Mouse (Mus musculus) ES-E14 (cell line): ENCODE measurements around the gene Ndrg3.

Experiments
- CHD2 ChIP-seq: IDR thresholded peaks from 2 replicates; pipeline ENCODE4 v1.6.1; 2014; ENCODE audit warnings: mild to moderate bottlenecking, low read depth, low read length, inconsistent platforms
- MAFK ChIP-seq: IDR thresholded peaks from 2 replicates; pipeline ENCODE4 v1.6.1; 2014; ENCODE audit warnings: mild to moderate bottlenecking, low read depth, low read length, inconsistent platforms; ENCODE audit not compliant: insufficient read depth
- ZC3H11A ChIP-seq: IDR thresholded peaks from 2 replicates; pipeline ENCODE4 v1.6.1; 2012; ENCODE audit warnings: low read depth, mild to moderate bottlenecking, inconsistent platforms, low read length, borderline replicate concordance
- ZNF384 ChIP-seq: IDR thresholded peaks from 2 replicates; pipeline ENCODE4 v1.6.1; 2012; ENCODE audit warnings: low read depth, low read length, inconsistent platforms

DNA sequence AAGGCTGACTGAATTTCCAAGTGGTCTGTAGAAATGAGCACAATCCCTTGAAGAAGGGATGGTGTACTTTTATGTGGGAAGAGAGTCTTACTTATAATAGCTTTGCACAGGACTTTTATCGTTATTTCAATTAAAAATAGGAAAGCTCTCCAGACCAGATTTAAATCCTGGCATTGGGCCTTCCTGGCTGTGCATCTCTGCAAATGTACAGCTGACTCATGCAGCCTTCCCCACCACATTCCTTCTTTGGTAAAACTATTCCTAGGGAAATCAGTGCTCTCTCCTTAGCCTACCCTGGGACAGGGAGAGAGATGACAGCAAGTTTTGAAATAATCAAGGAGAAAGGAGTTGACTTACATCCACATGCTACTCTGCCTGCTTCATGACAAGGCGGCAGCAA, 54.1 kb downstream of the Ndrg3 start:
- TF ChIP-seq ZNF384 (no peak), CHD2 (no peak), ZC3H11A (no peak), MAFK (no peak)
